Mouse (Mus musculus) heart, embryonic 14.5 days (tissue): ENCODE data around the gene Hist1h2ae. TPM values are rescaled to one million over a fixed set of nuclear protein-coding genes. Genes with fewer than 3 reads are reported as not detected.

Experiments used
- ATAC-seq: fragments of 200-750 bp; cut with Nextera tagmentation; 2 replicates; pipeline ENCODE4 v1.8.0; 2017; ENCODE audit warnings: low read depth, moderate TSS enrichment; ENCODE audit not compliant: insufficient number of reproducible peaks, insufficient read depth, low FRiP score
- H3K27ac ChIP-seq, 2 experiments: fragments of 200-500 bp in 1 of 2; fragments of 300-500 bp in 1 of 2; sonication (generic) in 1 of 2; replicated peaks in 1 of 2; 2 replicates each; pipeline ENCODE4 v1.5.1; 2012 to 2014; ENCODE audit warnings: low read depth in 2 of 2, low read length in 2 of 2, control low read depth in 1 of 2, mild to moderate bottlenecking in 1 of 2, mixed read lengths in 1 of 2; ENCODE audit not compliant: control insufficient read depth in 1 of 2, insufficient read depth in 1 of 2
- H3K27me3 ChIP-seq: fragments of 300-500 bp; sonication (generic); 2 replicates; pipeline ENCODE4 v1.6.1; 2014; ENCODE audit warnings: mild to moderate bottlenecking, low read length, control low read depth; ENCODE audit not compliant: control insufficient read depth, insufficient read depth
- H3K36me3 ChIP-seq: fragments of 300-500 bp; sonication (generic); 2 replicates; pipeline ENCODE4 v1.6.1; 2014; ENCODE audit warnings: mild to moderate bottlenecking, control low read depth, low read length, mixed read lengths; ENCODE audit not compliant: control insufficient read depth, insufficient read depth
- H3K4me1 ChIP-seq, 2 experiments: fragments of 200-500 bp in 1 of 2; fragments of 300-500 bp in 1 of 2; sonication (generic) in 1 of 2; 2 replicates each; pipeline ENCODE4 v1.6.1; 2012 to 2014; ENCODE audit warnings: low read length in 2 of 2, control low read depth in 1 of 2, mixed read lengths in 1 of 2; ENCODE audit not compliant: control insufficient read depth in 2 of 2, insufficient read depth in 2 of 2
- H3K4me2 ChIP-seq: fragments of 300-500 bp; sonication (generic); 2 replicates; pipeline ENCODE4 v1.6.1; 2014; ENCODE audit warnings: mild to moderate bottlenecking, low read length
- H3K4me3 ChIP-seq, 2 experiments: fragments of 200-500 bp in 1 of 2; fragments of 300-500 bp in 1 of 2; sonication (generic) in 1 of 2; 2 replicates each; pipeline ENCODE4 v1.5.1; 2012 to 2014; ENCODE audit warnings: low read length in 2 of 2, mild to moderate bottlenecking in 2 of 2, control low read depth in 1 of 2, low read depth in 1 of 2, moderate library complexity in 1 of 2; ENCODE audit not compliant: control insufficient read depth in 1 of 2, insufficient read depth in 1 of 2
- H3K9ac ChIP-seq: fragments of 300-500 bp; sonication (generic); 2 replicates; pipeline ENCODE4 v1.6.1; 2014; ENCODE audit warnings: mild to moderate bottlenecking, low read length
- H3K9me3 ChIP-seq: fragments of 300-500 bp; sonication (generic); 2 replicates; pipeline ENCODE4 v1.6.1; 2016; ENCODE audit warnings: low read length, control low read depth; ENCODE audit not compliant: control insufficient read depth
- WGBS: fragments of 180-500 bp; shearing (Covaris S2); extraction: QIAGEN DNeasy Blood & Tissue Kit; methylation state at CpG from one replicate; pipeline ENCODE4 v1.1.7; 2014; 5-methylcytosine and 5-hydroxymethylcytosine counted together
- polyA plus RNA-seq: library from polyadenylated mRNA; unstranded; fragments of >200 nt; fragmentation: Nextera tagmentation; extraction: Ambion mirVana; gene quantifications from 2 replicates; pipeline ENCODE4 v1.2.1, GENCODE M21; 2014

The Hist1h2ae gene
- 34.9 and 49.1 TPM in 2 replicates for polyA plus RNA-seq

GRCm38 (mm10) chr13:23571022-23571503 is at the start of gene Hist1h2ae, which contains the start of gene Hist1h2bg:
Gene Hist1h2ae (minus strand): TSS chr13:23571220.
Gene Hist1h2bg (plus strand): TSS chr13:23571396.
- no peaks in the 10 kb centered on the region for H3K27me3 ChIP-seq
- H3K36me3 ChIP-seq = no peaks in the 10 kb centered on the region
- peak within 1 kb of the TSS; percentile 80 for H3K9ac ChIP-seq
- H3K27ac ChIP-seq = peak within 1 kb of the TSS; percentile 95 to 96
- H3K4me2 ChIP-seq = peak within 1 kb of the TSS; percentile 70
- peaks cover 3 to 14% of the 10 kb centered on the region in 2 experiments for H3K4me1 ChIP-seq
- no peaks in the 10 kb centered on the region for H3K9me3 ChIP-seq
- peak within 1 kb of the TSS; percentile 44 to 57 for H3K4me3 ChIP-seq
- under 1% methylated on average over 18 of the region's 18 CpGs for WGBS
- ATAC-seq = peak; percentile 84

DNA sequence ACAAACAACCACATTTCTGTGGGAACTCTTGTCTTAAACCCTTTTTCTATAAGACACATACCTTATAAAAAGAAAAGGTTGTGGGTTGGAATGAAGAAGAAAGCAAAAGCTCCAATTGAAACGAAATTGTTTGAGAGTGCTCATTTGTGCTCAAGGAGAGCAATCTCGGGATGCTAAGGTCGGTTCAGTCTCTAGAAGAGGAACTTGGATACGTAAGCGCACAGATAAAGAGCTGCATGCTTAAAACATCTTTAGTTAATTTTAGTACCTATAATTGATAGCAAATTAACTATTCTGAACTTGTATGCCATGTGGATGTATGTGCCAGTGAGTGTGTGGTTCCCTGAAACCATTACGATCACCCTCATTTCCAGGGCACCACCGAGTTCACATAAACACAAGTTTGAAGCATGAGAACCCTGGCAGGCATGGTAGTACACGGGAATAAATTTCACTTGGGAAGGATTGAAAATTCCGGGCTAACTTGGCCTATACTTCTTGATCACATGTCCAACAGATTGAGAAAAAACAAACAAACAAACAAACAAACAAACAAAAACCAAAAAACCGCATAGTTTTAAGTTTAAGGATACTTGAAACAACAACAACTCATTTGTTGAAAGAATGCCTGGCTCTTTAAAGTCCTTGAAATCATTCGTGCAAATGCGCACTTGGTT is 49.2 kb upstream of the Hist1h2ae start:
- no peaks in the 10 kb centered on the region for H3K36me3 ChIP-seq
- H3K9ac ChIP-seq = peak overlapping the region; percentile 87
- H3K27ac ChIP-seq = peak overlapping the region; percentile 85 to 91
- no peak for ATAC-seq
- H3K27me3 ChIP-seq = no peaks in the 10 kb centered on the region
- H3K9me3 ChIP-seq = no peaks in the 10 kb centered on the region
- peak overlapping the region; percentile 89 for H3K4me2 ChIP-seq
- 54% methylated on average over 12 of the region's 12 CpGs for WGBS
- H3K4me1 ChIP-seq = peaks cover 2 to 11% of the 10 kb centered on the region in 2 experiments; a peak in 3 of 4 replicates
- H3K4me3 ChIP-seq = peak overlapping the region; percentile 54 to 82

GRCm38 (mm10) chr13:23611638-23612037 is 40.6 kb upstream of the Hist1h2ae start:
- ATAC-seq = no peak
- Histone ChIP-seq H3K4me3 (no peak overlapping the region), H3K4me1 (no peaks in the 10 kb centered on the region), H3K27ac (no peak overlapping the region), H3K27me3 (no peaks in the 10 kb centered on the region), H3K36me3 (no peaks in the 10 kb centered on the region), H3K9ac (no peak overlapping the region), H3K9me3 (no peaks in the 10 kb centered on the region), H3K4me2 (no peak overlapping the region)
- WGBS = 83% methylated on average over 3 of the region's 3 CpGs

GRCm38 (mm10) chr13:23610393-23610792 is 39.4 kb upstream of the Hist1h2ae start:
- Histone ChIP-seq H3K9ac (no peak overlapping the region), H3K36me3 (no peaks in the 10 kb centered on the region), H3K27me3 (no peaks in the 10 kb centered on the region), H3K4me3 (no peak overlapping the region), H3K4me2 (no peak overlapping the region), H3K9me3 (no peaks in the 10 kb centered on the region), H3K4me1 (no peaks in the 10 kb centered on the region), H3K27ac (no peak overlapping the region)
- 67% methylated on average over 2 of the region's 2 CpGs for WGBS
- no peak for ATAC-seq

- no peak overlapping the region for H3K4me2 ChIP-seq
- H3K9ac ChIP-seq = no peak overlapping the region
- no peak for ATAC-seq
- no peaks in the 10 kb centered on the region for H3K4me1 ChIP-seq
- no peaks in the 10 kb centered on the region for H3K9me3 ChIP-seq
- H3K4me3 ChIP-seq = no peak overlapping the region
- no peaks in the 10 kb centered on the region for H3K36me3 ChIP-seq
- no peak overlapping the region for H3K27ac ChIP-seq
- H3K27me3 ChIP-seq = no peaks in the 10 kb centered on the region
These were observed 38.8 kb upstream of the Hist1h2ae start for GRCm38 (mm10) chr13:23609844-23610243.

DNA sequence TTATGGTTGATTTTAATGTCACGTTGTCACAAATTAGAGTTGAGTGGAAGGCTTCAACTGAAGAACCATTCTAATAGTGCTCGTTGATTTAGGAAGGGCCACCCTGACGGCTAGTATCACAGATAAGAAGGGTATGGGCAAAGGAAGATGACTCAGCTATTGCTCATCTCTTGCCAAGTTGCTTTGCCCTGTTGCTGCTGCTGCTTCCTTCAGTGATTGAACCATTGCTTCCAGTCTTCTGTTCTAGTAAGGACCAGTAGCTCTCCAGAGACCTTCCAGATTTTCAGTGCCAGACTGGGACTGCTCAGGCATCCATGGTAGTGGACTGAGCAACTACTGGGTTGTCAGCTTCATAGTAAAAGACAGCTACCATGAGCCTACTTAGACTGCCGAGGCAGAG is 38.2 kb upstream of the Hist1h2ae start:
- WGBS = 53% methylated on average over 4 of the region's 4 CpGs
- no peak for ATAC-seq

DNA sequence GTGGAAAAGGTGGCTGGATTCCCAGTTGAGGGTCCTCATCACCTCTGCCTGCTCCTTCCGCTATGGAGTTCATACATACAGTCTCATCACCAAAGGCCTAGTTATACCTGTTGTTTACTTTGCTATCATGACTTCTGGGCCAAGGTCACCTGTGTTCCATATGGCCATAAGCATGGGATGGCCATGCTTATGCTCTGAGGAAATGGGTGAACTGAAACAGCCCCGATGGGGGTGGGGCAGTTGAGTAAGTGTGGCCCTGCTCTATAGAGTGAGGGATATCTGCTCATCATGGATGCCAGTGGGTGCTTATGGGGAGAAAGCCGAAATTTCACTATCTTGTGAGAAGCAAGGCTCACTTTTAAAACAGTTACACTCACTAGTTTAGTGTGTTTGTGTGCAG is 34.0 kb upstream of the Hist1h2ae start:
- Histone ChIP-seq H3K4me1 (no peaks in the 10 kb centered on the region), H3K4me3 (no peak overlapping the region), H3K4me2 (no peak overlapping the region), H3K9me3 (no peaks in the 10 kb centered on the region), H3K36me3 (no peaks in the 10 kb centered on the region), H3K9ac (no peak overlapping the region), H3K27me3 (no peaks in the 10 kb centered on the region), H3K27ac (no peak overlapping the region)
- whole genome bisulfite sequencing = 86% methylated on average over 3 of the region's 3 CpGs
- no peak for ATAC-seq

More for the DNA sequence above, 38.2 kb upstream of the Hist1h2ae start:
- no peaks in the 10 kb centered on the region for H3K36me3 ChIP-seq
- no peaks in the 10 kb centered on the region for H3K4me1 ChIP-seq
- H3K9ac ChIP-seq = no peak overlapping the region
- no peaks in the 10 kb centered on the region for H3K27me3 ChIP-seq
- H3K4me2 ChIP-seq = no peak overlapping the region
- no peak overlapping the region for H3K4me3 ChIP-seq
- no peak overlapping the region for H3K27ac ChIP-seq
- H3K9me3 ChIP-seq = no peaks in the 10 kb centered on the region

GRCm38 (mm10) chr13:23604452-23604851 is 33.4 kb upstream of the Hist1h2ae start:
- Histone ChIP-seq H3K27ac (no peak overlapping the region), H3K27me3 (no peaks in the 10 kb centered on the region), H3K9ac (no peak overlapping the region), H3K4me3 (no peak overlapping the region), H3K36me3 (no peaks in the 10 kb centered on the region), H3K4me2 (no peak overlapping the region), H3K4me1 (no peaks in the 10 kb centered on the region), H3K9me3 (no peaks in the 10 kb centered on the region)
- WGBS = 85% methylated on average over 3 of the region's 3 CpGs
- ATAC-seq = no peak
